Mouse (Mus musculus) midbrain, embryonic 15.5 days (tissue): ENCODE data around the gene Phxr2. TPM values are rescaled to one million over a fixed set of nuclear protein-coding genes. Genes with fewer than 3 reads are reported as not detected.

Experiments
- ATAC-seq: fragments of 200-750 bp; cut with Nextera tagmentation; replicated peaks from 2 replicates; pipeline ENCODE4 v1.8.0; 2017; ENCODE audit warnings: moderate TSS enrichment
- H3K27ac ChIP-seq: fragments of 300-500 bp; sonication (generic); 2 replicates; pipeline ENCODE4 v1.5.1; 2015; ENCODE audit warnings: mild to moderate bottlenecking, inconsistent platforms
- H3K27me3 ChIP-seq: fragments of 300-500 bp; sonication (generic); replicated peaks from 2 replicates; pipeline ENCODE4 v1.6.1; 2015; ENCODE audit warnings: inconsistent platforms
- H3K36me3 ChIP-seq: fragments of 300-500 bp; sonication (generic); replicated peaks from 2 replicates; pipeline ENCODE4 v1.6.1; 2015; ENCODE audit warnings: inconsistent platforms
- H3K4me1 ChIP-seq: fragments of 300-500 bp; sonication (generic); 2 replicates; pipeline ENCODE4 v1.6.1; 2015; ENCODE audit warnings: inconsistent platforms
- H3K4me2 ChIP-seq: fragments of 300-500 bp; sonication (generic); 2 replicates; pipeline ENCODE4 v1.6.1; 2015; ENCODE audit warnings: inconsistent platforms, mild to moderate bottlenecking, moderate library complexity
- H3K4me3 ChIP-seq: fragments of 300-500 bp; sonication (generic); 2 replicates; pipeline ENCODE4 v1.5.1; 2015; ENCODE audit warnings: mild to moderate bottlenecking, inconsistent platforms
- H3K9ac ChIP-seq: fragments of 300-500 bp; sonication (generic); 2 replicates; pipeline ENCODE4 v1.6.1; 2015; ENCODE audit warnings: mild to moderate bottlenecking, inconsistent platforms
- H3K9me3 ChIP-seq: fragments of 300-500 bp; sonication (generic); 2 replicates; pipeline ENCODE4 v1.6.1; 2016; ENCODE audit warnings: inconsistent platforms
- WGBS: fragments of 180-500 bp; shearing (Covaris S2); methylation state at CpG from one replicate; pipeline ENCODE4 v1.1.7; 2015; ENCODE audit warnings: mixed read lengths; 5-methylcytosine and 5-hydroxymethylcytosine counted together
- polyA plus RNA-seq: library from polyadenylated mRNA; unstranded; fragments of >200 nt; fragmentation: Nextera tagmentation; extraction: Ambion mirVana; gene quantifications from 2 replicates; pipeline ENCODE4 v1.2.1, GENCODE M21; 2015

Phxr2 gene
- polyA plus RNA-seq, 1 experiment from 2014 or later: not detected

- 25% methylated on average over 6 of the region's 6 CpGs for WGBS
- H3K4me1 ChIP-seq: no peaks in the 10 kb centered on the region
- no peak overlapping the region for H3K9ac ChIP-seq
- no peaks in the 10 kb centered on the region; the same call in 1 of the 2 replicates for H3K36me3 ChIP-seq
- no peak overlapping the region for H3K27ac ChIP-seq
- no peaks in the 10 kb centered on the region for H3K27me3 ChIP-seq
- H3K4me3 ChIP-seq: no peak overlapping the region
- H3K4me2 ChIP-seq: no peak overlapping the region
- H3K9me3 ChIP-seq: no peaks in the 10 kb centered on the region
- ATAC-seq: peak; percentile 8; the same call in 1 of the 2 replicates
Measured at GRCm38 (mm10) chr10:99130611-99131010, 4.5 kb upstream of the Phxr2 start.

GRCm38 (mm10) chr10:99127691-99128261 is 1.7 kb upstream of the Phxr2 start:
- H3K4me1 ChIP-seq: no peaks in the 10 kb centered on the region
- 74% methylated on average over 11 of the region's 11 CpGs for WGBS
- H3K4me3 ChIP-seq: no peak overlapping the region
- H3K9me3 ChIP-seq: no peaks in the 10 kb centered on the region
- H3K27me3 ChIP-seq: no peaks in the 10 kb centered on the region
- H3K36me3 ChIP-seq: no peaks in the 10 kb centered on the region; the same call in 1 of the 2 replicates
- no peak overlapping the region for H3K4me2 ChIP-seq
- ATAC-seq: no peak
- no peak overlapping the region for H3K9ac ChIP-seq
- H3K27ac ChIP-seq: no peak overlapping the region

- Histone ChIP-seq H3K4me1 (no peaks in the 10 kb centered on the region), H3K27ac (no peak overlapping the region), H3K27me3 (no peaks in the 10 kb centered on the region), H3K36me3 (no peaks in the 10 kb centered on the region; the same call in 1 of the 2 replicates), H3K9ac (no peak overlapping the region), H3K9me3 (no peaks in the 10 kb centered on the region), H3K4me2 (no peak overlapping the region), H3K4me3 (no peak overlapping the region)
- ATAC-seq: no peak
- WGBS: 91% methylated on average over 14 of the region's 14 CpGs
Measured at GRCm38 (mm10) chr10:99126954-99127353, 829 bp upstream of the Phxr2 start.

DNA sequence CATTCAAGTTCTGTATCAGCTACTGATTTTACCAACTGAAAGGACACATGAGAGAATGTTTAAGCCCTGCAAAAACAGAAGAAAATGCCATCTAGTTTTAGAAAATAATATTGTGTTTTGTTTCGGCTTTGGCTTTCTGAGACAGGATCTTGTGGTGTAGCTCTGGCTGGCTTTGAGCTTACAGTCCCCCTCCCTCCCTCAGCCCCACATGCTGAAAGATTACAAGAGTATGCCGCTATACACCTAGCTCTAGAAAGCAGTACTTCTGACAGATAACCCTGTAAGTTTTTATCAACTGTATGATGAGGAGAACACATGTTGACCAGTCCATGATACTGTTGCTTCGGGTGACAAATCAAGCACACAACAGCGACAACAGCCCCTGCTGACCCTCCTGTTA is 6.7 kb downstream of the Phxr2 start:
- no peaks in the 10 kb centered on the region for H3K36me3 ChIP-seq
- no peaks in the 10 kb centered on the region for H3K27me3 ChIP-seq
- H3K4me2 ChIP-seq: no peak overlapping the region
- no peak overlapping the region for H3K4me3 ChIP-seq
- no peak overlapping the region for H3K27ac ChIP-seq
- 0 out of 2 replicates have a peak, but pooled peaks cover 6% of the 10 kb centered on the region for H3K4me1 ChIP-seq
- no peak for ATAC-seq
- H3K9ac ChIP-seq: no peak overlapping the region
- no peaks in the 10 kb centered on the region for H3K9me3 ChIP-seq
- 91% methylated on average over 4 of the region's 4 CpGs for WGBS

- WGBS: 88% methylated on average over 6 of the region's 6 CpGs
- Histone ChIP-seq H3K9me3 (no peaks in the 10 kb centered on the region), H3K4me1 (0 out of 2 replicates have a peak, but pooled peaks cover 6% of the 10 kb centered on the region), H3K27me3 (no peaks in the 10 kb centered on the region), H3K27ac (no peak overlapping the region), H3K9ac (no peak overlapping the region), H3K4me3 (no peak overlapping the region), H3K4me2 (no peak overlapping the region), H3K36me3 (no peaks in the 10 kb centered on the region)
- no peak for ATAC-seq
Measured at GRCm38 (mm10) chr10:99118697-99119096, 7.4 kb downstream of the Phxr2 start.

DNA sequence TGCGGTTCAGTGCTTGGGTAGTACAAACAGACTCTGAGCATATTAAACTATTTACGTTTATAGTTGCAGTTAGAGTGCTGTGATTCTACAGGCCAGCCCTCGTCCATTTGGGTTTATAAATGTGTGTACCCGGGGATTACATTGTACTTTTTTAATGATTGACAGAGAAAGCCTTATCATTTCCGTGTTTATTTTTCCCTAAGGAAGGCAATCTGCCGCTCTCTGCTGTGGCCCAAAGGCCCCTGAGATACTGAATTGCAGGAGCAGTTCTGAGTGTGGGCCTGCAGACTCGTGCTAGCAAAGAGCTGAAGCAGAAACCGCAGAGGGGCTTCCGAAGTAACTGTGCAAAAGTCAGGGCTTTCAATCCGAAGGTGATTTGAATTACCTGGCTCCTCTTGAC is 8.2 kb downstream of the Phxr2 start:
- Histone ChIP-seq H3K4me2 (no peak overlapping the region), H3K36me3 (no peaks in the 10 kb centered on the region), H3K4me3 (no peak overlapping the region), H3K9me3 (no peaks in the 10 kb centered on the region), H3K9ac (no peak overlapping the region), H3K27me3 (no peaks in the 10 kb centered on the region), H3K27ac (no peak overlapping the region), H3K4me1 (peaks cover 9% of the 10 kb centered on the region; the same call in 1 of the 2 replicates)
- WGBS: 86% methylated on average over 10 of the region's 10 CpGs
- no peak for ATAC-seq

DNA sequence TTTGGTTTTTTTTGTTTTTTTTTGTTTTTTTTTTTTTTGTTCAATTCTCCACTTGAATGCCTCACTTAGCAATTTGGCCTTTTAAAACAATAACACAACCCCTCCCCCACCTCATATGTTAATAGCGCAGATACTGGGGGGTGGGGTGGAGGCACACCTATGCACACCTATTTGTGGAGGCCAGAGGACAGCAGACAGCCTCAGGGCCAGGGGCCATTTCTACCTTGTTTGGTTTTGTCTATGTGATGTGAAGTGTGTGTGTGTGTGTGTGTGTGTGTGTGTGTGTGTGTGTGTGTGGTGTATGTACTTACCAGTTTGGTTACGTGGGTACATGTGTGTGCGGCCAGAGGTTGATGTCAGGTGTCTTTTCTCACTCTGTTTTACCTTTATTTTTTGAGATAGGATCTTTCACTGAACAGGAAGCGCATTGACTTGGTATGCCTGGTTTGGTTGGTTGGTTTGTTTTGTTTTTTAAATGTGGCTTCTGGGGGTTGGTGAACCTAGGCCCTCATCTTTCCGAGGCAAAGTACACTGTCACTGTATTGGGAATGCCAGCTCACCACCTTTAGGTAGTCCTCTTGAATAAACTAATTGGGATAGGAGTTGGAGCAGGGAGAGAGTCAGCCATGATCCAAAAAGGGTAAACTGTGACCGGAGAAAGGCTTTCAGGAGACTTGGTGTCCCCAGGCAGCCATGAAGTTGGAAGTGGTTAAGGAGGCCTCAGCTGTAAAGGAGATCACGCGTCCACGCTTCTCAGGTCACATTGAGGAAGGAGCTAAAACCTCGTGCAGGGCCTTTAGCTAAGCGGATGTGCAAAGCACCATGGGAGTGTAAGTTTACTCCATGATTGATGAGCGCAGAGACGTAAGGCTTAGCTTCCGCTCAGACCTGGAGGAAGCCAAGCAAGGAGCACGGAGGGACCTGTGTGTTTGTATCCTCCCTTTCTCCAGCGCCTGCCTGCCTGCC is 9.2 kb downstream of the Phxr2 start:
- 93% methylated on average over 16 of the region's 16 CpGs for WGBS
- H3K36me3 ChIP-seq: no peaks in the 10 kb centered on the region
- H3K4me2 ChIP-seq: no peak overlapping the region
- no peak overlapping the region for H3K27ac ChIP-seq
- no peak overlapping the region for H3K9ac ChIP-seq
- ATAC-seq: no peak
- no peak overlapping the region for H3K4me3 ChIP-seq
- no peaks in the 10 kb centered on the region for H3K9me3 ChIP-seq
- peaks cover 14% of the 10 kb centered on the region; the same call in 1 of the 2 replicates for H3K4me1 ChIP-seq
- no peaks in the 10 kb centered on the region for H3K27me3 ChIP-seq

GRCm38 (mm10) chr10:99116237-99116632 is 9.9 kb downstream of the Phxr2 start:
- Histone ChIP-seq H3K4me1 (peaks cover 19% of the 10 kb centered on the region; the same call in 1 of the 2 replicates), H3K9ac (no peak overlapping the region), H3K9me3 (no peaks in the 10 kb centered on the region), H3K27me3 (no peaks in the 10 kb centered on the region), H3K4me3 (no peak overlapping the region), H3K36me3 (no peaks in the 10 kb centered on the region), H3K4me2 (no peak overlapping the region), H3K27ac (no peak overlapping the region)
- ATAC-seq: no peak
- 77% methylated on average over 8 of the region's 8 CpGs for WGBS

- Histone ChIP-seq H3K27me3 (no peaks in the 10 kb centered on the region), H3K4me1 (peaks cover 25% of the 10 kb centered on the region; the same call in 1 of the 2 replicates), H3K9me3 (no peaks in the 10 kb centered on the region), H3K4me3 (no peak overlapping the region), H3K4me2 (no peak overlapping the region), H3K36me3 (no peaks in the 10 kb centered on the region), H3K9ac (no peak overlapping the region), H3K27ac (no peak overlapping the region)
- 56% methylated on average over 18 of the region's 18 CpGs for WGBS
- ATAC-seq: no peak
Measured at GRCm38 (mm10) chr10:99115471-99116236, 10.5 kb downstream of the Phxr2 start.

- no peak overlapping the region for H3K9ac ChIP-seq
- peaks cover 2% of the 10 kb centered on the region; the same call in 1 of the 2 replicates for H3K36me3 ChIP-seq
- no peaks in the 10 kb centered on the region for H3K27me3 ChIP-seq
- ATAC-seq: no peak
- no peaks in the 10 kb centered on the region for H3K9me3 ChIP-seq
- WGBS: 82% methylated on average over 8 of the region's 8 CpGs
- no peak overlapping the region for H3K4me3 ChIP-seq
- H3K4me2 ChIP-seq: no peak overlapping the region
- peaks cover 25% of the 10 kb centered on the region; the same call in 1 of the 2 replicates for H3K4me1 ChIP-seq
- H3K27ac ChIP-seq: no peak overlapping the region
Measured at GRCm38 (mm10) chr10:99114295-99114694, 11.8 kb downstream of the Phxr2 start.

DNA sequence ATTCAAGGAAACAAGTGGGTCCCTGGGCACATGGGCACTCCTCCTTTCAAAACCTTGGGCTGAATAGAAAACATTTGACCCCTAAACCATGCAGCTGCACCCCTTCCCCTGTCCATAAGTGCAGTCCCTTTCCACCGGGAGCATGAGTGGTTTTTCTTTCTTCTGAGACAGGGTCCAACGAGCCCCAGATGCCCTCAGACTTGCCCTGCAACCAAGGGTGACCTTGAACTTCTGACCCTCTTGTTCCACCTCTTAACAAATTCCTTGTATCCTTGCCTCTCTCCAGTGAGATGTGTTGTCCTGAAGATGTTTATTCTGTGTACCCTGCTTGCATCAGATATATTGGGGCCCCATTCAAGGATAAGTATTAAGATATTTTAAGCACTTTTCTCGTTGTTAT is 12.6 kb downstream of the Phxr2 start:
- Histone ChIP-seq H3K27ac (no peak overlapping the region), H3K27me3 (no peaks in the 10 kb centered on the region), H3K36me3 (peaks cover 2% of the 10 kb centered on the region; the same call in 1 of the 2 replicates), H3K4me1 (peaks cover 30% of the 10 kb centered on the region), H3K9ac (no peak overlapping the region), H3K9me3 (no peaks in the 10 kb centered on the region), H3K4me3 (no peak overlapping the region), H3K4me2 (no peak overlapping the region)
- no peak for ATAC-seq
- WGBS: 57% methylated on average over 3 of the region's 3 CpGs
